Mouse (Mus musculus) limb, embryonic 10.5 days (tissue): ENCODE measurements around the gene 1600002K03Rik. TPM values are rescaled to one million over a fixed set of nuclear protein-coding genes. Genes with fewer than 3 reads are reported as not detected.

Experiments used
- DNase-seq: peaks from one replicate; pipeline ENCODE4 v3.0.0-alpha.2; 2017; ENCODE audit warnings: low spot score
- H3K27ac ChIP-seq: fragments of 300-500 bp; sonication (generic); 2 replicates; pipeline ENCODE4 v1.5.1; 2016; ENCODE audit warnings: mild to moderate bottlenecking
- H3K27me3 ChIP-seq: fragments of 300-500 bp; sonication (generic); 2 replicates; pipeline ENCODE4 v1.6.1; 2016; ENCODE audit warnings: low read depth, mild to moderate bottlenecking; ENCODE audit not compliant: poor library complexity, severe bottlenecking
- H3K36me3 ChIP-seq: fragments of 300-500 bp; sonication (generic); 2 replicates; pipeline ENCODE4 v1.6.1; 2016; ENCODE audit warnings: mild to moderate bottlenecking, moderate library complexity
- H3K4me1 ChIP-seq: fragments of 300-500 bp; sonication (generic); 2 replicates; pipeline ENCODE4 v1.6.1; 2016
- H3K4me3 ChIP-seq: fragments of 300-500 bp; sonication (generic); 2 replicates; pipeline ENCODE4 v1.5.1; 2016; ENCODE audit warnings: mild to moderate bottlenecking, moderate library complexity
- H3K9me3 ChIP-seq: fragments of 300-500 bp; sonication (generic); replicated peaks from 2 replicates; pipeline ENCODE4 v1.6.1; 2016; ENCODE audit warnings: mild to moderate bottlenecking
- WGBS: fragments of 180-500 bp; shearing (Covaris S2); methylation state at CpG from one replicate; pipeline ENCODE4 v1.1.7; 2016; 5-methylcytosine and 5-hydroxymethylcytosine counted together
- polyA plus RNA-seq: library from polyadenylated mRNA; unstranded; fragments of >200 nt; fragmentation: Nextera tagmentation; extraction: Ambion mirVana; gene quantifications from 2 replicates; pipeline ENCODE4 v1.2.1, GENCODE M21; 2016

Gene 1600002K03Rik
- polyA plus RNA-seq, 1 experiment from 2014 or later: 8.7 TPM

GRCm38 (mm10) chr10:80143664-80144063 lies 29.1 kb upstream of the 1600002K03Rik start:
- Histone ChIP-seq H3K27me3 (peaks cover 19% of the 10 kb centered on the region), H3K36me3 (peaks cover 45% of the 10 kb centered on the region), H3K9me3 (no peaks in the 10 kb centered on the region), H3K4me3 (peak overlapping the region; percentile 93), H3K27ac (no peak overlapping the region), H3K4me1 (peaks cover 75% of the 10 kb centered on the region)
- 94% methylated on average over 7 of the region's 7 CpGs for whole genome bisulfite sequencing
- no peak for DNase-seq

GRCm38 (mm10) chr10:80144159-80144558 lies 28.6 kb upstream of the 1600002K03Rik start:
- no peak for DNase-seq
- 93% methylated on average over 12 of the region's 12 CpGs for WGBS
- peaks cover 14% of the 10 kb centered on the region for H3K27me3 ChIP-seq
- H3K4me3 ChIP-seq: peak overlapping the region; percentile 93; the same call in 1 of the 2 replicates
- H3K4me1 ChIP-seq: peaks cover 70% of the 10 kb centered on the region
- 0 out of 2 replicates have a peak overlapping the region, but pooled peaks have one; percentile 14 for H3K27ac ChIP-seq
- peaks cover 45% of the 10 kb centered on the region for H3K36me3 ChIP-seq
- H3K9me3 ChIP-seq: no peaks in the 10 kb centered on the region

GRCm38 (mm10) chr10:80144864-80145838 lies 27.6 kb upstream of the 1600002K03Rik start:
- DNase-seq: peak; percentile 81
- Histone ChIP-seq H3K27ac (0 out of 2 replicates have a peak overlapping the region, but pooled peaks have one; percentile 14), H3K4me1 (peaks cover 63% of the 10 kb centered on the region), H3K27me3 (0 out of 2 replicates have a peak, but pooled peaks cover 6% of the 10 kb centered on the region), H3K9me3 (no peaks in the 10 kb centered on the region), H3K4me3 (peak overlapping the region; percentile 93), H3K36me3 (peaks cover 50% of the 10 kb centered on the region)
- 79% methylated on average over 20 of the region's 20 CpGs for WGBS

GRCm38 (mm10) chr10:80145896-80146295 lies 26.8 kb upstream of the 1600002K03Rik start:
- 87% methylated on average over 6 of the region's 6 CpGs for WGBS
- H3K4me3 ChIP-seq: peak overlapping the region; percentile 93; the same call in 1 of the 2 replicates
- H3K4me1 ChIP-seq: peaks cover 59% of the 10 kb centered on the region
- H3K9me3 ChIP-seq: no peaks in the 10 kb centered on the region
- H3K27ac ChIP-seq: no peak overlapping the region
- no peaks in the 10 kb centered on the region for H3K27me3 ChIP-seq
- no peak for DNase-seq
- peaks cover 57% of the 10 kb centered on the region for H3K36me3 ChIP-seq

- WGBS: 77% methylated on average over 4 of the region's 4 CpGs
- H3K4me3 ChIP-seq: peak overlapping the region; percentile 93
- H3K27ac ChIP-seq: peak overlapping the region; percentile 43; the same call in 1 of the 2 replicates
- peaks cover 64% of the 10 kb centered on the region for H3K36me3 ChIP-seq
- no peaks in the 10 kb centered on the region for H3K27me3 ChIP-seq
- no peaks in the 10 kb centered on the region for H3K9me3 ChIP-seq
- H3K4me1 ChIP-seq: peaks cover 52% of the 10 kb centered on the region
- DNase-seq: no peak
These were observed 26.2 kb upstream of the 1600002K03Rik start for GRCm38 (mm10) chr10:80146568-80147011.

- Histone ChIP-seq H3K4me3 (peak overlapping the region; percentile 93), H3K4me1 (peaks cover 51% of the 10 kb centered on the region), H3K27me3 (no peaks in the 10 kb centered on the region), H3K9me3 (no peaks in the 10 kb centered on the region), H3K27ac (peak overlapping the region; percentile 100), H3K36me3 (peaks cover 71% of the 10 kb centered on the region)
- no peak for DNase-seq
- WGBS: 75% methylated on average over 5 of the region's 5 CpGs
These were observed 25.5 kb upstream of the 1600002K03Rik start for GRCm38 (mm10) chr10:80147146-80147718.

- H3K4me3 ChIP-seq: peak within 1 kb of the TSS; percentile 93
- H3K9me3 ChIP-seq: no peaks in the 10 kb centered on the region
- H3K27ac ChIP-seq: peak within 1 kb of the TSS; percentile 100
- WGBS: 0% methylated on average over 41 of the region's 42 CpGs
- H3K27me3 ChIP-seq: no peaks in the 10 kb centered on the region
- DNase-seq: peak; percentile 87
- H3K36me3 ChIP-seq: peaks cover 78% of the 10 kb centered on the region
- peaks cover 53% of the 10 kb centered on the region for H3K4me1 ChIP-seq
These were observed 24.8 kb upstream of the 1600002K03Rik start, which contains the start of gene Midn for GRCm38 (mm10) chr10:80147719-80148601. Gene Midn (plus strand): TSS chr10:80148272.

GRCm38 (mm10) chr10:80148610-80149290 lies 24.0 kb upstream of the 1600002K03Rik start:
- Histone ChIP-seq H3K27me3 (no peaks in the 10 kb centered on the region), H3K4me3 (peak overlapping the region; percentile 93), H3K27ac (peak overlapping the region; percentile 100), H3K9me3 (no peaks in the 10 kb centered on the region), H3K4me1 (peaks cover 54% of the 10 kb centered on the region), H3K36me3 (peaks cover 81% of the 10 kb centered on the region)
- DNase-seq: peak; percentile 96
- under 1% methylated on average over 57 of the region's 57 CpGs for WGBS

GRCm38 (mm10) chr10:80149291-80150225 lies 23.2 kb upstream of the 1600002K03Rik start:
- DNase-seq: peak; percentile 98
- Histone ChIP-seq H3K27me3 (no peaks in the 10 kb centered on the region), H3K36me3 (peaks cover 81% of the 10 kb centered on the region), H3K4me1 (peaks cover 62% of the 10 kb centered on the region), H3K27ac (peak overlapping the region; percentile 100), H3K9me3 (no peaks in the 10 kb centered on the region), H3K4me3 (peak overlapping the region; percentile 93)
- WGBS: under 1% methylated on average over 88 of the region's 88 CpGs

- no peaks in the 10 kb centered on the region for H3K27me3 ChIP-seq
- WGBS: under 1% methylated on average over 65 of the region's 71 CpGs
- peak; percentile 91 for DNase-seq
- H3K4me1 ChIP-seq: peaks cover 64% of the 10 kb centered on the region
- H3K9me3 ChIP-seq: no peaks in the 10 kb centered on the region
- peak overlapping the region; percentile 93 for H3K4me3 ChIP-seq
- peaks cover 81% of the 10 kb centered on the region for H3K36me3 ChIP-seq
- H3K27ac ChIP-seq: peak overlapping the region; percentile 100
These were observed 22.2 kb upstream of the 1600002K03Rik start for GRCm38 (mm10) chr10:80150226-80151210.
